Mouse (Mus musculus): ENCODE data around the gene Sema4d. TPM values are rescaled to one million over a fixed set of nuclear protein-coding genes. Genes with fewer than 3 reads are reported as not detected.

Gene Sema4d
- 22.9 and 24.6 TPM in 2 replicates for polyA plus RNA-seq (2011; ENCODE audit: insufficient read depth, insufficient read length, low read depth, missing spikeins)

- Histone ChIP-seq H3K36me3 (ENCODE audit: control insufficient read depth, insufficient read depth, low read length, poor library complexity, severe bottlenecking) (no peaks in the 10 kb centered on the region), H3K9ac (ENCODE audit: low read depth, poor library complexity, severe bottlenecking) (peak within 1 kb of the TSS; percentile 90), H3K9me3 (replicated peaks; ENCODE audit: control insufficient read depth, insufficient read depth, low read length, poor library complexity, severe bottlenecking) (no peaks in the 10 kb centered on the region), H3K4me3 (ENCODE audit: low read depth, low read length) (peak within 1 kb of the TSS; percentile 90), H3K27me3 (ENCODE audit: control insufficient read depth, insufficient read depth, low read length, poor library complexity, severe bottlenecking) (no peaks in the 10 kb centered on the region), H3K4me1 (ENCODE audit: control insufficient read depth, insufficient read depth, low read length) (peaks cover 2% of the 10 kb centered on the region), H3K27ac (ENCODE audit: insufficient read depth, low read length) (no peak within 1 kb of the TSS)
- TF ChIP-seq CTCF (IDR thresholded peaks at IDR 0.05; ENCODE audit: low read depth, low read length), result no peak
- no peak for TF ChIP-seq POLR2A (IDR thresholded peaks at IDR 0.05; ENCODE audit: insufficient read depth, low read length)
- no peak for TF ChIP-seq EP300 (IDR thresholded peaks at IDR 0.05; ENCODE audit: insufficient read depth, low read depth, low read length)
These were observed at the start of gene Sema4d for GRCm38 (mm10) chr13:51793425-51793891. Gene Sema4d (minus strand): TSS chr13:51793747.

GRCm38 (mm10) chr13:51843298-51843697, 49.8 kb upstream of the Sema4d start:
- no peak for TF ChIP-seq EP300 (IDR thresholded peaks at IDR 0.05; ENCODE audit: insufficient read depth, low read depth, low read length)
- no peak for TF ChIP-seq CTCF (IDR thresholded peaks at IDR 0.05; ENCODE audit: low read depth, low read length)
- no peak for TF ChIP-seq POLR2A (IDR thresholded peaks at IDR 0.05; ENCODE audit: insufficient read depth, low read length)
- H3K27ac ChIP-seq (ENCODE audit: insufficient read depth, low read length), result no peak overlapping the region
- no peak overlapping the region for H3K9ac ChIP-seq (ENCODE audit: low read depth, poor library complexity, severe bottlenecking)
- no peak overlapping the region for H3K4me3 ChIP-seq (ENCODE audit: low read depth, low read length)
- no peaks in the 10 kb centered on the region for H3K36me3 ChIP-seq (ENCODE audit: control insufficient read depth, insufficient read depth, low read length, poor library complexity, severe bottlenecking)
- H3K9me3 ChIP-seq (replicated peaks; ENCODE audit: control insufficient read depth, insufficient read depth, low read length, poor library complexity, severe bottlenecking), result no peaks in the 10 kb centered on the region
- 0 out of 2 replicates have a peak, but pooled peaks cover 5% of the 10 kb centered on the region for H3K27me3 ChIP-seq (ENCODE audit: control insufficient read depth, insufficient read depth, low read length, poor library complexity, severe bottlenecking)
- peaks cover 2% of the 10 kb centered on the region for H3K4me1 ChIP-seq (ENCODE audit: control insufficient read depth, insufficient read depth, low read length)

- H3K27ac ChIP-seq (ENCODE audit: insufficient read depth, low read length), result no peak overlapping the region
- H3K9me3 ChIP-seq (replicated peaks; ENCODE audit: control insufficient read depth, insufficient read depth, low read length, poor library complexity, severe bottlenecking), result no peaks in the 10 kb centered on the region
- 0 out of 2 replicates have a peak, but pooled peaks cover 5% of the 10 kb centered on the region for H3K27me3 ChIP-seq (ENCODE audit: control insufficient read depth, insufficient read depth, low read length, poor library complexity, severe bottlenecking)
- H3K36me3 ChIP-seq (ENCODE audit: control insufficient read depth, insufficient read depth, low read length, poor library complexity, severe bottlenecking), result no peaks in the 10 kb centered on the region
- no peak overlapping the region for H3K4me3 ChIP-seq (ENCODE audit: low read depth, low read length)
- TF ChIP-seq CTCF (IDR thresholded peaks at IDR 0.05; ENCODE audit: low read depth, low read length), result no peak
- no peak for TF ChIP-seq EP300 (IDR thresholded peaks at IDR 0.05; ENCODE audit: insufficient read depth, low read depth, low read length)
- no peak overlapping the region for H3K9ac ChIP-seq (ENCODE audit: low read depth, poor library complexity, severe bottlenecking)
- H3K4me1 ChIP-seq (ENCODE audit: control insufficient read depth, insufficient read depth, low read length), result peaks cover 2% of the 10 kb centered on the region
These were observed 49.2 kb upstream of the Sema4d start for GRCm38 (mm10) chr13:51842773-51843172.

GRCm38 (mm10) chr13:51842191-51842590, 48.6 kb upstream of the Sema4d start:
- no peak overlapping the region for H3K4me3 ChIP-seq (ENCODE audit: low read depth, low read length)
- no peak overlapping the region for H3K27ac ChIP-seq (ENCODE audit: insufficient read depth, low read length)
- TF ChIP-seq EP300 (IDR thresholded peaks at IDR 0.05; ENCODE audit: insufficient read depth, low read depth, low read length) (no peak), POLR2A (IDR thresholded peaks at IDR 0.05; ENCODE audit: insufficient read depth, low read length) (no peak), CTCF (IDR thresholded peaks at IDR 0.05; ENCODE audit: low read depth, low read length) (no peak)
- H3K4me1 ChIP-seq (ENCODE audit: control insufficient read depth, insufficient read depth, low read length), result peaks cover 2% of the 10 kb centered on the region
- H3K9me3 ChIP-seq (replicated peaks; ENCODE audit: control insufficient read depth, insufficient read depth, low read length, poor library complexity, severe bottlenecking), result no peaks in the 10 kb centered on the region
- H3K9ac ChIP-seq (ENCODE audit: low read depth, poor library complexity, severe bottlenecking), result no peak overlapping the region
- no peaks in the 10 kb centered on the region for H3K36me3 ChIP-seq (ENCODE audit: control insufficient read depth, insufficient read depth, low read length, poor library complexity, severe bottlenecking)
- H3K27me3 ChIP-seq (ENCODE audit: control insufficient read depth, insufficient read depth, low read length, poor library complexity, severe bottlenecking), result 0 out of 2 replicates have a peak, but pooled peaks cover 5% of the 10 kb centered on the region

GRCm38 (mm10) chr13:51841541-51842115, 48.1 kb upstream of the Sema4d start:
- Histone ChIP-seq H3K9ac (ENCODE audit: low read depth, poor library complexity, severe bottlenecking) (no peak overlapping the region), H3K4me1 (ENCODE audit: control insufficient read depth, insufficient read depth, low read length) (peaks cover 2% of the 10 kb centered on the region), H3K36me3 (ENCODE audit: control insufficient read depth, insufficient read depth, low read length, poor library complexity, severe bottlenecking) (no peaks in the 10 kb centered on the region), H3K4me3 (ENCODE audit: low read depth, low read length) (no peak overlapping the region), H3K27me3 (ENCODE audit: control insufficient read depth, insufficient read depth, low read length, poor library complexity, severe bottlenecking) (0 out of 2 replicates have a peak, but pooled peaks cover 2% of the 10 kb centered on the region), H3K9me3 (replicated peaks; ENCODE audit: control insufficient read depth, insufficient read depth, low read length, poor library complexity, severe bottlenecking) (no peaks in the 10 kb centered on the region), H3K27ac (ENCODE audit: insufficient read depth, low read length) (no peak overlapping the region)
- TF ChIP-seq CTCF (IDR thresholded peaks at IDR 0.05; ENCODE audit: low read depth, low read length) (no peak), POLR2A (IDR thresholded peaks at IDR 0.05; ENCODE audit: insufficient read depth, low read length) (no peak), EP300 (IDR thresholded peaks at IDR 0.05; ENCODE audit: insufficient read depth, low read depth, low read length) (no peak)

- Histone ChIP-seq H3K4me1 (ENCODE audit: control insufficient read depth, insufficient read depth, low read length) (peaks cover 2% of the 10 kb centered on the region), H3K4me3 (ENCODE audit: low read depth, low read length) (no peak overlapping the region), H3K27ac (ENCODE audit: insufficient read depth, low read length) (no peak overlapping the region), H3K9ac (ENCODE audit: low read depth, poor library complexity, severe bottlenecking) (no peak overlapping the region), H3K9me3 (replicated peaks; ENCODE audit: control insufficient read depth, insufficient read depth, low read length, poor library complexity, severe bottlenecking) (no peaks in the 10 kb centered on the region), H3K36me3 (ENCODE audit: control insufficient read depth, insufficient read depth, low read length, poor library complexity, severe bottlenecking) (no peaks in the 10 kb centered on the region), H3K27me3 (ENCODE audit: control insufficient read depth, insufficient read depth, low read length, poor library complexity, severe bottlenecking) (0 out of 2 replicates have a peak, but pooled peaks cover 2% of the 10 kb centered on the region)
- no peak for TF ChIP-seq CTCF (IDR thresholded peaks at IDR 0.05; ENCODE audit: low read depth, low read length)
- no peak for TF ChIP-seq POLR2A (IDR thresholded peaks at IDR 0.05; ENCODE audit: insufficient read depth, low read length)
- no peak for TF ChIP-seq EP300 (IDR thresholded peaks at IDR 0.05; ENCODE audit: insufficient read depth, low read depth, low read length)
These were observed 47.2 kb upstream of the Sema4d start for GRCm38 (mm10) chr13:51840702-51841101.
